Mouse (Mus musculus) MEL (cell line): ENCODE measurements around the gene Egfem1. TPM values are rescaled to one million over a fixed set of nuclear protein-coding genes. Genes with fewer than 3 reads are reported as not detected.

Source experiments
- DNase-seq: peaks from one replicate; pipeline ENCODE4 v3.0.0; 2011; ENCODE audit warnings: low read depth, low spot score
- H3K27ac ChIP-seq: 2 replicates; pipeline ENCODE4 v1.5.1; 2012; ENCODE audit warnings: low read depth, mild to moderate bottlenecking, control low read depth, low read length, moderate library complexity; ENCODE audit not compliant: control insufficient read depth
- H3K27me3 ChIP-seq, 2 experiments: fragments of 150-350 bp in 1 of 2; sonication (generic) in 1 of 2; 2 replicates each; pipeline ENCODE4 v1.6.1; 2012; ENCODE audit warnings: low read length in 2 of 2, mild to moderate bottlenecking in 2 of 2, improper control_type of control experiment in 1 of 2, moderate library complexity in 1 of 2; ENCODE audit not compliant: insufficient read depth in 2 of 2, control insufficient read depth in 1 of 2
- H3K36me3 ChIP-seq, 2 experiments: 2 replicates each; pipeline ENCODE4 v1.6.1; 2012 to 2014; ENCODE audit warnings: low read length in 2 of 2, improper control_type of control experiment in 1 of 2, inconsistent platforms in 1 of 2, mild to moderate bottlenecking in 1 of 2; ENCODE audit not compliant: insufficient read depth in 2 of 2, control insufficient read depth in 1 of 2
- H3K4me1 ChIP-seq, 2 experiments: fragments of 150-350 bp in 1 of 2; sonication (generic) in 1 of 2; 2 replicates each; pipeline ENCODE4 v1.6.1; 2012; ENCODE audit warnings: low read length in 2 of 2, improper control_type of control experiment in 1 of 2, mild to moderate bottlenecking in 1 of 2; ENCODE audit not compliant: insufficient read depth in 2 of 2, control insufficient read depth in 1 of 2
- H3K4me3 ChIP-seq, 2 experiments: fragments of 150-350 bp in 1 of 2; sonication (generic) in 1 of 2; 2 replicates each; pipeline ENCODE4 v1.5.1; 2012; ENCODE audit warnings: low read depth in 2 of 2, low read length in 2 of 2, mild to moderate bottlenecking in 2 of 2, moderate library complexity in 2 of 2, control low read depth in 1 of 2, improper control_type of control experiment in 1 of 2; ENCODE audit not compliant: control insufficient read depth in 1 of 2, insufficient read depth in 1 of 2
- H3K79me2 ChIP-seq: 2 replicates; pipeline ENCODE4 v1.6.1; 2012; ENCODE audit warnings: mild to moderate bottlenecking, low read length, moderate library complexity; ENCODE audit not compliant: control insufficient read depth, poor library complexity, insufficient read depth
- H3K9ac ChIP-seq: 2 replicates; pipeline ENCODE4 v1.6.1; 2012; ENCODE audit warnings: low read depth, mild to moderate bottlenecking, control low read depth, low read length, moderate library complexity; ENCODE audit not compliant: control insufficient read depth, poor library complexity, severe bottlenecking
- H3K9me3 ChIP-seq: fragments of 150-350 bp; sonication (generic); replicated peaks from 2 replicates; pipeline ENCODE4 v1.6.1; 2012; ENCODE audit warnings: mild to moderate bottlenecking, low read length, improper control_type of control experiment, moderate library complexity; ENCODE audit not compliant: insufficient read depth
- ELF1 ChIP-seq: IDR thresholded peaks from 2 replicates; pipeline ENCODE4 v1.6.1; 2014; ENCODE audit warnings: low read depth, mild to moderate bottlenecking, inconsistent platforms, low read length, improper control_type of control experiment, moderate library complexity
- GABPA ChIP-seq: IDR thresholded peaks from 2 replicates; pipeline ENCODE4 v1.6.1; 2012; ENCODE audit warnings: low read depth, mild to moderate bottlenecking, inconsistent platforms, low read length, improper control_type of control experiment, moderate library complexity
- GATA1 ChIP-seq: IDR thresholded peaks from 2 replicates; pipeline ENCODE4 v1.6.1; 2011; ENCODE audit warnings: low read depth, low read length, improper control_type of control experiment
- HCFC1 ChIP-seq: IDR thresholded peaks from 2 replicates; pipeline ENCODE4 v1.6.1; 2012; ENCODE audit warnings: low read depth, mild to moderate bottlenecking, inconsistent platforms, low read length, improper control_type of control experiment, moderate library complexity
- MAFK ChIP-seq: IDR thresholded peaks from 2 replicates; pipeline ENCODE4 v1.6.1; 2011; ENCODE audit warnings: low read depth, mild to moderate bottlenecking, low read length, improper control_type of control experiment, borderline replicate concordance
- MAX ChIP-seq: IDR thresholded peaks from 2 replicates; pipeline ENCODE4 v1.6.1; 2011; ENCODE audit warnings: low read length, improper control_type of control experiment
- MAZ ChIP-seq: IDR thresholded peaks from 2 replicates; pipeline ENCODE4 v1.6.1; 2012; ENCODE audit warnings: low read depth, mild to moderate bottlenecking, inconsistent platforms, low read length, improper control_type of control experiment
- MEF2A ChIP-seq: IDR thresholded peaks from 2 replicates; pipeline ENCODE4 v1.6.1; 2014; ENCODE audit warnings: low read depth, mild to moderate bottlenecking, inconsistent platforms, low read length, improper control_type of control experiment; ENCODE audit not compliant: poor library complexity, insufficient replicate concordance, severe bottlenecking; ENCODE audit errors: extremely low read depth
- MYC ChIP-seq: IDR thresholded peaks from 2 replicates; pipeline ENCODE4 v1.6.1; 2011; ENCODE audit warnings: low read depth, mild to moderate bottlenecking, low read length, improper control_type of control experiment, moderate library complexity
- NRF1 ChIP-seq: IDR thresholded peaks from 2 replicates; pipeline ENCODE4 v1.6.1; 2014; ENCODE audit warnings: low read depth, mild to moderate bottlenecking, inconsistent platforms, low read length, improper control_type of control experiment, moderate library complexity; ENCODE audit not compliant: poor library complexity, insufficient read depth, severe bottlenecking
- POLR2A ChIP-seq, 2 experiments: IDR thresholded peaks; 2 replicates each; pipeline ENCODE4 v1.6.1; 2011 to 2012; ENCODE audit warnings: low read length in 2 of 2, mild to moderate bottlenecking in 2 of 2, control low read depth in 1 of 2, improper control_type of control experiment in 1 of 2, low read depth in 1 of 2, moderate library complexity in 1 of 2; ENCODE audit not compliant: control insufficient read depth in 1 of 2, insufficient read depth in 1 of 2, poor library complexity in 1 of 2
- SMC3 ChIP-seq: IDR thresholded peaks from 2 replicates; pipeline ENCODE4 v1.6.1; 2011; ENCODE audit warnings: low read depth, low read length, improper control_type of control experiment
- TCF12 ChIP-seq: IDR thresholded peaks from 2 replicates; pipeline ENCODE4 v1.6.1; 2014; ENCODE audit warnings: low read depth, mild to moderate bottlenecking, inconsistent platforms, low read length, improper control_type of control experiment, moderate library complexity
- USF1 ChIP-seq: IDR thresholded peaks from 2 replicates; pipeline ENCODE4 v1.6.1; 2014; ENCODE audit warnings: low read depth, mild to moderate bottlenecking, inconsistent platforms, low read length, improper control_type of control experiment, moderate library complexity
- ZNF384 ChIP-seq: IDR thresholded peaks from 2 replicates; pipeline ENCODE4 v1.6.1; 2012; ENCODE audit warnings: low read depth, mild to moderate bottlenecking, inconsistent platforms, low read length, improper control_type of control experiment
- polyA plus RNA-seq, 2 experiments: library from polyadenylated mRNA; stranded (reverse) in 1 of 2; unstranded in 1 of 2; fragments of >175 nt in 1 of 2; fragments of >200 nt in 1 of 2; gene quantifications; 2 replicates each; pipeline versions ENCODE4 v1.2.1 to v1.2.4; 2012; ENCODE audit warnings: low replicate concordance in 2 of 2, low read depth in 1 of 2; ENCODE audit not compliant: insufficient read length in 2 of 2, insufficient read depth in 1 of 2, missing spikeins in 1 of 2
- total RNA-seq: library from RNA; depleted of rRNA; stranded (reverse); fragments of 300-350 nt; gene quantifications from 2 replicates; pipeline ENCODE4 v1.2.3, GENCODE M21; 2012

The Egfem1 gene
- total and polyA plus RNA-seq, 3 experiments: not detected

DNA sequence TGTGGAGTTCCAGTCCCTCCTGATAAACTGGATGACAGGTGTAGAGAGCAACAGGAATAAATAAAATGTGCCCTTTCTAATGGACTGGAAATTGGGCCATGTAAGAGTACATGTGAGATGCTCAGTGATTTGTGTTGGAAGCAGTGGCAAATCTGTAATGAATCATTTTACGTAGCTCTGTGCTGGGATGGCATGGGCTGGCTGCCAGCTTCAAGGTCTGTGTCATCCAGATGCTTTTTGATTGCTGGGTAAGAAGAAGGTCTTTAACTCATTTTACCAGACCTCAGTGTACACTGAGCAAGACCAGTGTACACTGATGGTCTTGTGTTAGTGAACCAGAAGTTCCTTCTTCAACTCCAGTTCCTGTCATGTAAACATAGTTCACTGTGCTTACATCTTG is 462.2 kb downstream of the Egfem1 start:
- no peaks in the 10 kb centered on the region for H3K4me1 ChIP-seq
- no peak overlapping the region for H3K27ac ChIP-seq
- no peaks in the 10 kb centered on the region for H3K79me2 ChIP-seq
- H3K4me3 ChIP-seq: no peak overlapping the region
- TF ChIP-seq USF1: no peak
- TF ChIP-seq MAX: no peak
- no peak for TF ChIP-seq GABPA
- no peak for TF ChIP-seq SMC3
- TF ChIP-seq HCFC1: no peak
- TF ChIP-seq ZNF384: no peak
- TF ChIP-seq MAZ: no peak
- TF ChIP-seq NRF1: no peak
- no peak for TF ChIP-seq MYC
- no peak for TF ChIP-seq TCF12
- no peak for TF ChIP-seq POLR2A (IDR thresholded peaks at IDR 0.05; ENCODE audit: control insufficient read depth in 1 of 2, insufficient read depth in 1 of 2, low read depth in 1 of 2, low read length in 2 of 2, poor library complexity in 1 of 2)
- no peak for TF ChIP-seq MAFK
- no peak for TF ChIP-seq GATA1
- TF ChIP-seq MEF2A: no peak
- TF ChIP-seq ELF1: no peak
- no peaks in the 10 kb centered on the region for H3K9me3 ChIP-seq
- H3K36me3 ChIP-seq: no peaks in the 10 kb centered on the region
- DNase-seq: no peak
- no peaks in the 10 kb centered on the region for H3K27me3 ChIP-seq
- H3K9ac ChIP-seq: no peak overlapping the region

DNA sequence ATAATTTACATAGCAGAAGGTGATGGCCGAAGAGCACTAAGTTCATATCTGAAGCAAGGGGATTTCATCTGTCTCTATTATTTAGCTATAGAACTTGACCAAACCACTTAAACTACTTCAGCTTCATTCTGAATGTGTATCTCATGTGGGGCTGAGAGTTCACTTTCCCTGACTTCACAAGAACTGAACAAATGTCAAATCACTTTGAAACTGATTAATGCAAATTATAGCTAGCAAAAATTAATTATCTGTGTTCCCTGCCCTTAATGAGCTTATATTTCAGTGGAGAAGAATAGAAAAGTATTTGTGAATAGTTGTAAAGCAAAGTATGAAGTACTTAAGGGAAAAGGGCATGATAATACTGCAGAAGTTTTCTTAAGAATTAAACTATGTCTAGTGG is 481.3 kb downstream of the Egfem1 start:
- Histone ChIP-seq H3K27ac (no peak overlapping the region), H3K9ac (no peak overlapping the region), H3K36me3 (no peaks in the 10 kb centered on the region), H3K4me3 (no peak overlapping the region), H3K4me1 (no peaks in the 10 kb centered on the region), H3K79me2 (no peaks in the 10 kb centered on the region), H3K27me3 (no peaks in the 10 kb centered on the region), H3K9me3 (no peaks in the 10 kb centered on the region)
- no peak for TF ChIP-seq ELF1
- DNase-seq: no peak
